Mouse (Mus musculus) heart, postnatal 25 days (tissue): ENCODE results near the gene Zrsr2. TPM values are rescaled to one million over a fixed set of nuclear protein-coding genes. Genes with fewer than 3 reads are reported as not detected.

ENCODE experiments used
- DNase-seq: peaks from one replicate; pipeline ENCODE4 v3.0.0; 2022; ENCODE audit warnings: low spot score
- intact Hi-C: fragments of 180-260 bp; cut with DNase I; formaldehyde crosslinking; loops from one replicate; pipeline ENCODE4 v1.15.1; 2025
- total RNA-seq, 2 experiments: library from RNA; stranded (reverse); gene quantifications; 2 replicates each; pipeline ENCODE4 v1.2.3; 2021

Zrsr2 gene
- total RNA-seq, 2 experiments from 2014 or later, result 8.9 to 11.9 TPM

- DNase-seq, result no peak
- intact Hi-C loops, result no loop called here
Measured at GRCm38 (mm10) chrX:163899431-163900020, 58.9 kb downstream of the Zrsr2 start.

- intact Hi-C loops, result no loop called here
- no peak for DNase-seq
Measured at GRCm38 (mm10) chrX:163897354-163897753, 61.1 kb downstream of the Zrsr2 start.

- intact Hi-C loops, result no loop called here
- no peak for DNase-seq
Measured at GRCm38 (mm10) chrX:163885539-163885981, 72.9 kb downstream of the Zrsr2 start.

Other genes starting within 250 kb of the Zrsr2 start
- not detected for gene Rnf138rt1, start 197.3 kb downstream of the Zrsr2 start, total RNA-seq
- gene Ap1s2, start 49.6 kb downstream of the Zrsr2 start, total RNA-seq, result 10 to 100 TPM; 16.9 to 22.8 TPM
- 1 to 10 TPM in 1 of 2 experiments, under 1 TPM in 1; 0.78 to 1.4 TPM for gene Car5b, start 69.3 kb upstream of the Zrsr2 start, total RNA-seq
- gene Siah1b, start 117.8 kb upstream of the Zrsr2 start, total RNA-seq, result 1 to 10 TPM; 3.7 to 4.4 TPM
- gene Cltrn, start 130.2 kb upstream of the Zrsr2 start, total RNA-seq, result not detected
- 1 to 10 TPM; 1.1 to 1.9 TPM for gene Ace2, start 180.7 kb upstream of the Zrsr2 start, total RNA-seq